Mouse (Mus musculus): ENCODE measurements around the gene Gm45753. TPM values are rescaled to one million over a fixed set of nuclear protein-coding genes. Genes with fewer than 3 reads are reported as not detected.

Gm45753 gene
- polyA plus RNA-seq, 1 experiment from 2014 or later, result 41.6 TPM

- TF ChIP-seq CTCF (IDR thresholded peaks at IDR 0.05; ENCODE audit: low read depth), result no peak
- TF ChIP-seq EP300 (IDR thresholded peaks at IDR 0.05; ENCODE audit: low read depth), result no peak
- H3K4me3 ChIP-seq (ENCODE audit: low read depth, low read length), result no peak overlapping the region
- H3K4me1 ChIP-seq (ENCODE audit: insufficient read depth), result peaks cover 17% of the 10 kb centered on the region
- H3K27me3 ChIP-seq (ENCODE audit: insufficient read depth, low read length), result no peaks in the 10 kb centered on the region
- no peak overlapping the region for H3K9ac ChIP-seq (replicated peaks)
- no peaks in the 10 kb centered on the region for H3K9me3 ChIP-seq (ENCODE audit: low read length)
- no peak overlapping the region for H3K4me2 ChIP-seq (ENCODE audit: low read depth, low read length)
- H3K27ac ChIP-seq (ENCODE audit: low read depth), result peak overlapping the region; percentile 86
- no peak for DNase-seq
- 0 out of 2 replicates have a peak, but pooled peaks cover 2% of the 10 kb centered on the region for H3K36me3 ChIP-seq (replicated peaks; ENCODE audit: insufficient read depth, low read length)
- 65% methylated on average over 4 of the region's 4 CpGs for WGBS (ENCODE audit: insufficient replicate concordance)
- ATAC-seq, result no peak
These were observed 40.5 kb downstream of the Gm45753 start for GRCm38 (mm10) chr8:45267611-45268391.

GRCm38 (mm10) chr8:45266993-45267392, 41.3 kb downstream of the Gm45753 start:
- Histone ChIP-seq H3K4me3 (ENCODE audit: low read depth, low read length) (no peak overlapping the region), H3K9me3 (ENCODE audit: low read length) (no peaks in the 10 kb centered on the region), H3K36me3 (replicated peaks; ENCODE audit: insufficient read depth, low read length) (0 out of 2 replicates have a peak, but pooled peaks cover 2% of the 10 kb centered on the region), H3K9ac (replicated peaks) (no peak overlapping the region), H3K4me2 (ENCODE audit: low read depth, low read length) (no peak overlapping the region), H3K27ac (ENCODE audit: low read depth) (peak overlapping the region; percentile 86), H3K27me3 (ENCODE audit: insufficient read depth, low read length) (no peaks in the 10 kb centered on the region), H3K4me1 (ENCODE audit: insufficient read depth) (peaks cover 17% of the 10 kb centered on the region)
- DNase-seq (no peak), ATAC-seq (no peak)
- WGBS (ENCODE audit: insufficient replicate concordance), result 68% methylated on average over 8 of the region's 8 CpGs
- TF ChIP-seq EP300 (IDR thresholded peaks at IDR 0.05; ENCODE audit: low read depth), result no peak
- TF ChIP-seq CTCF (IDR thresholded peaks at IDR 0.05; ENCODE audit: low read depth), result no peak

GRCm38 (mm10) chr8:45264918-45265317, 43.3 kb downstream of the Gm45753 start:
- no peaks in the 10 kb centered on the region for H3K36me3 ChIP-seq (replicated peaks; ENCODE audit: insufficient read depth, low read length)
- WGBS (ENCODE audit: insufficient replicate concordance), result 40% methylated on average over 4 of the region's 4 CpGs
- DNase-seq, result peak; percentile 36
- H3K27ac ChIP-seq (ENCODE audit: low read depth), result peak overlapping the region; percentile 92
- no peak overlapping the region for H3K4me3 ChIP-seq (ENCODE audit: low read depth, low read length)
- peak; percentile 81 for ATAC-seq
- peaks cover 17% of the 10 kb centered on the region for H3K4me1 ChIP-seq (ENCODE audit: insufficient read depth)
- H3K9me3 ChIP-seq (ENCODE audit: low read length), result no peaks in the 10 kb centered on the region
- TF ChIP-seq EP300 (IDR thresholded peaks at IDR 0.05; ENCODE audit: low read depth) (no peak; the same call in 1 of the 2 replicates), CTCF (IDR thresholded peaks at IDR 0.05; ENCODE audit: low read depth) (no peak)
- no peak overlapping the region for H3K4me2 ChIP-seq (ENCODE audit: low read depth, low read length)
- H3K27me3 ChIP-seq (ENCODE audit: insufficient read depth, low read length), result no peaks in the 10 kb centered on the region
- no peak overlapping the region for H3K9ac ChIP-seq (replicated peaks)

GRCm38 (mm10) chr8:45262851-45263250, 45.4 kb downstream of the Gm45753 start:
- DNase-seq, result no peak
- H3K9ac ChIP-seq (replicated peaks), result no peak overlapping the region
- H3K9me3 ChIP-seq (ENCODE audit: low read length), result no peaks in the 10 kb centered on the region
- H3K27ac ChIP-seq (ENCODE audit: low read depth), result peak overlapping the region; percentile 92
- H3K36me3 ChIP-seq (replicated peaks; ENCODE audit: insufficient read depth, low read length), result no peaks in the 10 kb centered on the region
- no peak for TF ChIP-seq EP300 (IDR thresholded peaks at IDR 0.05; ENCODE audit: low read depth)
- TF ChIP-seq CTCF (IDR thresholded peaks at IDR 0.05; ENCODE audit: low read depth), result no peak
- ATAC-seq, result peak; percentile 65
- 58% methylated on average over 3 of the region's 3 CpGs for WGBS (ENCODE audit: insufficient replicate concordance)
- H3K4me1 ChIP-seq (ENCODE audit: insufficient read depth), result peaks cover 16% of the 10 kb centered on the region
- no peaks in the 10 kb centered on the region for H3K27me3 ChIP-seq (ENCODE audit: insufficient read depth, low read length)
- H3K4me2 ChIP-seq (ENCODE audit: low read depth, low read length), result no peak overlapping the region
- H3K4me3 ChIP-seq (ENCODE audit: low read depth, low read length), result no peak overlapping the region

GRCm38 (mm10) chr8:45261920-45262319, 46.3 kb downstream of the Gm45753 start, which contains the start of gene F11:
TSS of gene F11 (minus strand) at chr8:45262031.
- H3K9me3 ChIP-seq (ENCODE audit: low read length), result no peaks in the 10 kb centered on the region
- peak within 1 kb of the TSS; percentile 59 for H3K9ac ChIP-seq (replicated peaks)
- H3K4me1 ChIP-seq (ENCODE audit: insufficient read depth), result peaks cover 12% of the 10 kb centered on the region
- TF ChIP-seq EP300 (IDR thresholded peaks at IDR 0.05; ENCODE audit: low read depth), result peak; percentile 72
- TF ChIP-seq CTCF (IDR thresholded peaks at IDR 0.05; ENCODE audit: low read depth), result no peak
- H3K4me3 ChIP-seq (ENCODE audit: low read depth, low read length), result peak within 1 kb of the TSS; percentile 33
- peak within 1 kb of the TSS; percentile 92 for H3K27ac ChIP-seq (ENCODE audit: low read depth)
- WGBS (ENCODE audit: insufficient replicate concordance), result 48% methylated on average over 10 of the region's 10 CpGs
- H3K36me3 ChIP-seq (replicated peaks; ENCODE audit: insufficient read depth, low read length), result no peaks in the 10 kb centered on the region
- no peaks in the 10 kb centered on the region for H3K27me3 ChIP-seq (ENCODE audit: insufficient read depth, low read length)
- ATAC-seq (peak; percentile 66), DNase-seq (no peak)
- peak within 1 kb of the TSS; percentile 60 for H3K4me2 ChIP-seq (ENCODE audit: low read depth, low read length)

GRCm38 (mm10) chr8:45258421-45258820, 49.8 kb downstream of the Gm45753 start:
- no peak for ATAC-seq
- H3K27ac ChIP-seq (ENCODE audit: low read depth), result no peak overlapping the region
- TF ChIP-seq EP300 (IDR thresholded peaks at IDR 0.05; ENCODE audit: low read depth) (no peak), CTCF (IDR thresholded peaks at IDR 0.05; ENCODE audit: low read depth) (no peak)
- H3K9ac ChIP-seq (replicated peaks), result no peak overlapping the region
- H3K9me3 ChIP-seq (ENCODE audit: low read length), result no peaks in the 10 kb centered on the region
- H3K27me3 ChIP-seq (ENCODE audit: insufficient read depth, low read length), result no peaks in the 10 kb centered on the region
- H3K4me3 ChIP-seq (ENCODE audit: low read depth, low read length), result no peak overlapping the region
- DNase-seq, result no peak
- H3K36me3 ChIP-seq (replicated peaks; ENCODE audit: insufficient read depth, low read length), result no peaks in the 10 kb centered on the region
- 78% methylated on average over 8 of the region's 8 CpGs for whole genome bisulfite sequencing (ENCODE audit: insufficient replicate concordance)
- no peaks in the 10 kb centered on the region for H3K4me1 ChIP-seq (ENCODE audit: insufficient read depth)
- H3K4me2 ChIP-seq (ENCODE audit: low read depth, low read length), result no peak overlapping the region
